Mouse (Mus musculus) right cerebral cortex, adult 18-20 months (tissue): Measurements from ENCODE around the gene Krt87.

Source experiments
- DNase-seq: peaks from one replicate; pipeline ENCODE4 v3.0.0; 2022; ENCODE audit warnings: mixed read lengths

Gene Krt87

GRCm38 (mm10) chr15:101438555-101438954 lies at the start of gene Krt87:
Krt87 (minus strand) TSS chr15:101438804.
- DNase-seq: no peak

GRCm38 (mm10) chr15:101485911-101486635 lies 47.5 kb upstream of the Krt87 start:
- peak; percentile 66 for DNase-seq

GRCm38 (mm10) chr15:101484939-101485338 lies 46.3 kb upstream of the Krt87 start:
- DNase-seq: no peak

DNA sequence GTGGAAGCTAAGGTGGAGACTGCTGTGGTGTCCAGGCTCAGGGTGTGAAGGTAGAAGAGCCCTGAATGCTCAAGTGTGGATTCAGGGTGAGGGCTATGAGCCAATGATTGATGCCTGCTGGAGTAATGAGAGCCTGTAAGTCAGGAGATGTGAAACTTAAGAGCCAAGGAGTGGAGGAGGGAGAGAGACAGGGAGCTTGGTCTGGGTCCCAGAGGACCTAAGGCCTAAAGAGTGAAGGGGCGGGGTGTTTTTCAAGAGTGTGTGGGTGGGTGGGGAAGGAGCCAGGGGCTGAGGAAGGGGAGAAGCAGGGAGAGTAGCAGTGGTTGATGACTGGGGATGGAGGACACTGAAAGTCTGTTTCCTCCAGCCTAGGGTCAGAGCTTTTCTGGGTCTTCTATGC lies 45.0 kb upstream of the Krt87 start:
- DNase-seq: no peak

DNA sequence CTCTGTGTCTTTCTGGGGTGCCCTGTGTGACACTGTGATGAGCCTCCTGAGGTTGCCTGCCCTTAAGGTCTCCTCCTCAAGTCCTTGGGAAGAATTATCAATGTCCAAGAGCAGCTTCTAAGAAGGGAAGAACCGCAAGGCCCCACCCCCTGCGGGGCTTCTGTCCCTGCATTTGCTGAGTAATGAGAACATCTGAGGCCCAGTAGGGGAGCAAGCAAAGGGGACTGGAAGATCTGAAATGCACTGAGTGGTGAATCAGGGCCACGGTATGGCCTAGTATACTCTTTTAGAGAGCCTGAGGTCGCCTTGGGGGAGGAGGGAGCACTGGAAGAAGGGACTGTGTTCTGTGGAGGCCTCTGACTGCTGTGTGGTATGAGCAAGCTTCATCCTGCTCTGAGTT lies 43.5 kb upstream of the Krt87 start:
- DNase-seq: no peak

GRCm38 (mm10) chr15:101479666-101480060 lies 41.1 kb upstream of the Krt87 start:
- DNase-seq: no peak

GRCm38 (mm10) chr15:101479007-101479665 lies 40.5 kb upstream of the Krt87 start:
- DNase-seq: peak; percentile 34

GRCm38 (mm10) chr15:101472952-101473528 lies 34.4 kb upstream of the Krt87 start, which contains the start of gene Krt86:
Krt86 (plus strand) TSS chr15:101473478.
- no peak for DNase-seq

DNA sequence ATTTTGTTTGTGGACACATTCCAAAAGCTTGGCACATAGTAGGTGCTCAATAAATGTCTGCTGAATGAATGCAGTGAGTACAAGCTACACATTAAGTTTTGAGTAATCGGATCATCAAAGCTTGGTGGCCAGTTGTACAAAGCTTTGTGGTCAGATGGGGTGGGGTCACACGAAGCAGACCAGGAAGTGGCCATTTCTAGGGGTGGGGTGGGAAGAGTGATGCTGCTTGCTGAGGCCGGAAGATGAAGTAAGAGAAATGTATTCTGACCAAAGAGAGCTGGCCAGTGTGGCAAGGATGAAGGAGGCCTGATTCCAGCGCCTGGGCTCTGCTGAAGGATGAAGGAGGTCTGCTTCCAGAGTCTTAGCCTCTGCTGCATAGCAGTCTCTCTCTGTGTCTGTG lies 30.5 kb upstream of the Krt87 start:
- DNase-seq: no peak

GRCm38 (mm10) chr15:101463651-101464050 lies 25.0 kb upstream of the Krt87 start, which contains the start of gene Krt81:
Krt81 (minus strand) TSS chr15:101463751.
- no peak for DNase-seq

DNA sequence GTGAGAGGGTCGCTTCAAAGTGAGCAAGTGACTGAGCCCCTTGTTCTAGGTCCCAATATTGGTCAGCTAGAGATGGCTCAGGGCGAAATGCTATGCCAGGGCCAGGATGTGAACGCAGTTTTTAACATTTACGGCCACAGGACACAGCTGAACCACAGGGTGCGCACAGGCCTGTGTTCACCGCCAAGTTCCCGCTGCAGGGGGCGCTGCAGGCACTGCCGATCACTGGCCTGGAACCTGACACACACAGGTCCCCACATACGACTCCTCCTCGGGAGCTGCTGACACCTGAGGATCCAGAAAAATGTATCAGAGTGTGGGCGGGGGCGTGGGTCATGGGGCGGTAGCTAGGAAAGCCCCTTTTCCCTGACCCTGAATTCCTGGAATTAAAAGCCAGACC lies 20.7 kb upstream of the Krt87 start:
- no peak for DNase-seq

DNA sequence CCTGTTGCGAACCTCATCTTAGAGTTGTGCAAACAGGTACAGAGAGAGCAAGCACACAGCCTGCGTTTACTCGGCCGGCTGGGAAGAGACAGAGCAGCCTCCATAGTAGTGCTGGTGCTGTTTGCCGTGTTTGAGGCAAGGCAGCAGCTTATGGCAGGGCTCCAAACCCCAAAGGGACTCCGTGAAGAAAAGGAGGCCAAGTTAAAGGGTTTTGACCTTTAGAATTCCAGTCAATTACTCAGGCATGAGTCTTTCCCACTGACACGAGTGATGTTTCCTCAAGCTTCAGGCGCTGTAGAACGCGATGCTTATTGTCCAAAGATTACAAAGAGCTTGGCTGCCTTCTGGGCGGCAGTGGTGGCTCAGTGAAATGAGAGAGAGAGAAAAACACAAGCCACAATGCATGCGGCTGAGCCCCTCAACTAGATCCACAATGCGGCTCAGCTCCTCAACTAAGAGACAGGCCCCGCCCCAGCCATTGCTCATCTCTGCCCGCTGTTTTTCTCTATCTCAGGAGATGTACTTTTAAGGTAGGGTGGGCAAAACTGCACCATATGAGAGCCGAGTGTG lies 19.8 kb upstream of the Krt87 start:
- DNase-seq: no peak

DNA sequence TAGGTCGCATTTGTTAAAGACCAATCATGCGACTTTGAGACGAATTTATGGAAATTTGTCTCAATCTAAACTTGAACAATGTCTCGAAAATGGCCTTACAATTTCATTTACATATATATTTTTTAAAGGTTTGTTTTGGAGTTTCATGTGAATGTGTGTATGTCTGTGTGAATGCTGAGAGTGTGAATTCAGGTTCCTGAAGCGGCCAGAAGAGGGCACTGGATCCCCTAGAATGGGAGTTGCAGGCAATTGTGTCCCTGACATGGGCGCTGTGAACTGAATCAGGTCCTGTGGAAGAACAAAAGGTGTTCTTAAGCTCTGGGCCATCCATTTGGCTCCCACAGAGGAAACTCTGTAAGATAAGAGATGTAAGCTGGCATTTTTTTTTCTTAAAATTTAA lies 17.3 kb upstream of the Krt87 start:
- DNase-seq: no peak

GRCm38 (mm10) chr15:101455292-101455691 lies 16.7 kb upstream of the Krt87 start:
- DNase-seq: no peak

GRCm38 (mm10) chr15:101454774-101455173 lies 16.2 kb upstream of the Krt87 start:
- no peak for DNase-seq

- DNase-seq: peak; percentile 79
Observed at GRCm38 (mm10) chr15:101453093-101453736, 14.6 kb upstream of the Krt87 start.

- DNase-seq: no peak
Observed at GRCm38 (mm10) chr15:101447444-101447843, 8.8 kb upstream of the Krt87 start, which contains the start of gene Krt88. Krt88 (plus strand) TSS chr15:101447744.

DNA sequence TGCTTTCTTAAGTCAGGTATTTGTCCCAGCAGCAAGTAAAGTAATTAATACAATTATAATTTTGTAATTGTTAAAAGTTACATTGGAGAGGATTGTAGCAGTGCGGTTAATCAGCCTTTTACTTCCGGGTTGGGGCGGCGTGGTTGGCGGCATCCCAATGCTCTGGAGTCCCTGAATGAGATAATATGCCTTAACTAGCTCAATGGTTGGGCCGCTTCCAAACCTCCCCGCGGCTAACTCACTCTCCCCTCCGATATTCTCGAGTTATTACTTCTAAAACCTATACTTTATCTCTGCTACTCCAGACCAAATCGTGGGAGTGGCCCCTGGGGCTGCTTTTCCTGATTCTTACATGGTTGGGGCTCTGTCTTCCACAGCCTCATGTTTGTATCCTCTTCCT lies 8.0 kb upstream of the Krt87 start:
- DNase-seq: no peak

DNA sequence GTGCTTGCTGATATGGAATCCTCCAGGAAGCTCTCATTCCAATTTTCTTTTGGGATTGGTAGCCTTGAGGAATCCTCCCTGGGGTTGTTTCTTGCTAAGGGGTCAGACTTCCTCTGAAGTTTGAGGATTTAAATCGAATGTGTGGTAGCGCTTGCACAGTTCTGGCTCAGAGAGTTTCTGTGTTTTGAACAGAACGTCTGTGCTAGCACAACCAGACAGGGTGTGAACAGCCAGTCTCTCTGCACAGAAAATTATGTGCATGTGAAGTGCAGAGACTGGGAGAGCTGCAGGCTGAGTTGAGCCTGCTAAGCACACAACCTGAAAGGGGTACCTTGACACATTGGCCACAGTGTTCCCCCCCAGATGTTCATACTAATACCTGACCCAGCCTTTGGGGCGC lies 2.2 kb upstream of the Krt87 start:
- peak; percentile 30 for DNase-seq

DNA sequence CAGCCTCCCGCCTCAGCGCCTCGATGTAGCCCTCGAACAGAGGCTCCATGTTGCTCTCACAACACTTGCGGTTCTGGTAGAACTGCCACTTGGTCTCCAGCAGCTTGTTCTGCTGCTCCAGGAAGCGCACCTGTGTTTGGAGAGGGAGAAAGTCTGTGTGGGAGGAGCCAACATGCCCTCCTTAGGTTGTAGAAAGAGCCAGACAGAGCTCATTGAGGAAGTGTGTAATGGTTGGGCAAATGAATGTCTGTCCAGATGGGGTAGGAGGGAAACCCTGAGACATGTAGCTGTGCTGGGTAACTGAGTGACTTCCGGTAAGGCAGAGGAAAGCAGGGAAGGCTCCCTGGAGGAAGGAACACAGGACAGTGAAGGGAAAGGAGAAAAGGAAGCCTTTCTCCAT lies 2.0 kb downstream of the Krt87 start:
- DNase-seq: no peak

- no peak for DNase-seq
Observed at GRCm38 (mm10) chr15:101424914-101425313, 13.7 kb downstream of the Krt87 start.

DNA sequence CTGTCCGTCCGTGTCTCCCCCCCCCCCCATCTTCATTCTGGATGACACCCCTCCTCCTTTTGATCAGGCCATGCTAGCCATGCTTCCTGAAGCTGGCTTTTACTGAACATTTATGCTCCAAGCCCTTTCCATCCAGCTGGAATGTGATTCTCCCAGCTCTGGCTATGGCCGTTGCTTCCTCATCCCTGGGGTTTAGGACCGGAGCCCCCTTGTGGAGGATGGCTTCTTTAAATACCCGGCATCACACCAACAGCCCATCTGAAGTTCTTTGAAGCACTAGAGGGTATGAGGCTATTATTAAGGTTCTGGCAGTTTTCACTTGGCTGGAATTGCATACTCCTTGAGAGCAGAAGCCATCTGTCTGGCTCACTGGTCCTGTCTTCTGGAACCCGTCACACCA lies 17.7 kb downstream of the Krt87 start:
- DNase-seq: no peak

DNA sequence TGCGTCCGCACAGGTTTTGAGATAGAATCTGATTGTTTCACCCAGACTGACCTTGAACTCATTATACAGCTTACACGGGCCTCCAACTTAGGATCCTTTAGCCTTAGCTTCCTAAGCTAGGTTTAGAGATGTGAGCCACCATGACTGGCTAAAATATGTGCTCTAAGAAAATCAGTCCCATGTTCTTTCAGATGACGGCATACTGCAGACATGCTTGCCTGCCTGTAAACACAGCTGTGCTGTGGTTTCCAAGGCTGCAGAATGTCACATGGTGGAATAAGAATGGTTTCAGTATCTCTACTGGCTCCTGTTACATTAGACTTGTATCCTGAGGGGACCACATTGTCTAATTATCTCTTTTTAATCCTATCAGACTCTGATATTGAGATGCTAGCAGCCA lies 19.7 kb downstream of the Krt87 start:
- no peak for DNase-seq
